Comparison of ENCODE assay signal across 9 mouse cellular contexts in the genomic region with DNA sequence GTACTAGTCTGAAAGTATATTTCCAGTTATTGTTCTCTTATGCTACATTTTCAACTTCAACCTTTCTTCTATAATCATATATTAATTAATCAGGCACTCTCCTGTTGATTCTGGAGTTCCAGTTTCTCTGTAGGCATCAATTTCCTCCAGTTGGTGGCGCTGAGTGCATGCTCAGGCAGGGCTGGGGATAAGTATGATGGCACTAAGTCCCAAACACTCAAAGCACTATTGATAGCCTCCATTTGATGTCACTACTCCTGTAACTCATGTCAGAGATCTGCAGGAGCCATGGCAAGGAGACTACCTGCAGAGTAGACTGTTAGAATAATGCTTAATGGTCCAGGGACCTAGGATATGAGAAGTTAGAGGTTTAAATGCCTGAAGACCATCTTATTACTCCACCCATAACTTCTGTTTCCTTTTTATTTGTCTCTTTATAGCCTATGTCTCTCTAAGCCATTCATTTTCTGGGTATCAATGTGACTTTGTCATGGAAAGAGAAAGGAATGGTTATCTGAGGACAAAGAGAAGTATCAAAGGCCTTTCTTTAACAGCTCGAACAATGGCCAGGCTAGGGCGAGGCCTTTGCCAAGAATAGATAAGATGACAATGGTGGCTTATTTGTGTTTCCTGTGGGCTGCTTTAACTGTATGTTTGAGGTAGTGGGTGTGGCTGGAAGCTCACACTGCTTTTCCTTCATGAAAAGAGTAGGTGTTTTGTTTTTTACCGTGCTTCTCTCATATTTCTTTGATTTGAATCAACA.
DNase-seq lines count a peak whose midpoint lies in the region; ATAC-seq and TF ChIP-seq lines count a peak whose summit lies in the region.
"Had no signal": no experiment of that assay in that cellular context is flagged by ENCODE, and none has a peak within 500 bp of the region (broad histone marks: within the 10 kb centered on the region; RNA-seq: fewer than 3 reads in every experiment).

No protein-coding gene starts in this region.

- TF ChIP-seq RAD21 in MEL (IDR thresholded peaks at IDR 0.05; ENCODE audit: low read depth, low read length): peak; percentile 56

- ATAC-seq in kidney, embryonic 16.5 days (ENCODE audit: low FRiP score, low TSS enrichment): no peak
- ATAC-seq in monocyte, adult 5-6 weeks (replicated peaks; ENCODE audit: insufficient number of reproducible peaks, low FRiP score, low TSS enrichment, poor library complexity, severe bottlenecking): peak; percentile 92
- ATAC-seq in erythroblast, adult 5-6 weeks (replicated peaks; ENCODE audit: low FRiP score, poor library complexity, severe bottlenecking): no peak

- H3K4me2 ChIP-seq in kidney, embryonic 16.5 days (replicated peaks; ENCODE audit: low read depth, low read length): no peak overlapping the region
- H3K4me2 ChIP-seq: heart, embryonic 13.5 days had no signal

- H3K79me2 ChIP-seq in MEL (ENCODE audit: control insufficient read depth, insufficient read depth, low read length, poor library complexity): no peaks in the 10 kb centered on the region

- H3K4me1 ChIP-seq in kidney, embryonic 16.5 days (ENCODE audit: insufficient read depth, low read length): no peaks in the 10 kb centered on the region
- peaks cover 0 to 4% of the 10 kb centered on the region in 2 experiments; a peak in 1 of 4 replicates for H3K4me1 ChIP-seq in MEL (ENCODE audit: control insufficient read depth in 1 of 2, insufficient read depth in 2 of 2, low read length in 2 of 2)
- H3K4me1 ChIP-seq: heart, embryonic 13.5 days had no signal

- 63% methylated on average over 4 of the region's 4 CpGs for WGBS in kidney, embryonic 16.5 days

- H3K36me3 ChIP-seq in kidney, embryonic 16.5 days (ENCODE audit: insufficient read depth, low read length): no peaks in the 10 kb centered on the region
- peaks cover 0 to 2% of the 10 kb centered on the region in 2 experiments; a peak in 1 of 4 replicates for H3K36me3 ChIP-seq in MEL (ENCODE audit: control insufficient read depth in 1 of 2, insufficient read depth in 2 of 2, low read length in 2 of 2)
- H3K36me3 ChIP-seq: heart, embryonic 13.5 days had no signal

- peak; percentile 61 for DNase-seq in kidney, adult 18-20 months
- peak; percentile 70 for DNase-seq in MEL (ENCODE audit: low read depth, low spot score)
- DNase-seq in cerebellum, postnatal 14 days: peak; percentile 11 to 28
- DNase-seq in layer of hippocampus, adult 9-10 months (ENCODE audit: low spot score): peak; percentile 42
- no peak for DNase-seq in yolk sac, embryonic 10.5 days (ENCODE audit: low spot score)

- H3K9me3 ChIP-seq in kidney, embryonic 16.5 days (ENCODE audit: low read length): no peaks in the 10 kb centered on the region
- no peaks in the 10 kb centered on the region for H3K9me3 ChIP-seq in MEL (replicated peaks; ENCODE audit: insufficient read depth, low read length)
- H3K9me3 ChIP-seq: heart, embryonic 13.5 days had no signal

- TF ChIP-seq POLR2A in MEL (IDR thresholded peaks at IDR 0.05; ENCODE audit: control insufficient read depth in 1 of 2, insufficient read depth in 1 of 2, low read depth in 1 of 2, low read length in 2 of 2, poor library complexity in 1 of 2): no peak

- H3K27ac ChIP-seq in kidney, embryonic 16.5 days (ENCODE audit: low read length): no peak overlapping the region
- peak overlapping the region; percentile 43 for H3K27ac ChIP-seq in MEL (ENCODE audit: control insufficient read depth, low read depth, low read length)
- H3K27ac ChIP-seq: heart, embryonic 13.5 days had no signal

- TF ChIP-seq CTCF in MEL (IDR thresholded peaks at IDR 0.05 in 2 of 3, conservative IDR thresholded peaks at IDR 0.05 in 1 of 3; ENCODE audit: control insufficient read depth in 1 of 3, insufficient read depth in 1 of 3, low read depth in 2 of 3, low read length in 3 of 3, poor library complexity in 1 of 3, severe bottlenecking in 1 of 3): peak; percentile 21 to 64 (median 61); a peak in 5 of 6 replicates

- peak; percentile 62 to 74 for TF ChIP-seq EP300 in MEL (IDR thresholded peaks at IDR 0.05; ENCODE audit: low read depth in 1 of 2, low read length in 2 of 2)

- H3K4me3 ChIP-seq in kidney, embryonic 16.5 days (ENCODE audit: low read length): no peak overlapping the region
- peak overlapping the region in 1 of 2 experiments; percentile 45; a peak in 2 of 4 replicates for H3K4me3 ChIP-seq in MEL (ENCODE audit: control insufficient read depth in 1 of 2, insufficient read depth in 1 of 2, low read depth in 2 of 2, low read length in 2 of 2)
- H3K4me3 ChIP-seq: heart, embryonic 13.5 days had no signal

- no peak overlapping the region for H3K9ac ChIP-seq in kidney, embryonic 16.5 days (replicated peaks; ENCODE audit: low read length)
- no peak overlapping the region for H3K9ac ChIP-seq in MEL (ENCODE audit: control insufficient read depth, low read depth, low read length, poor library complexity, severe bottlenecking)
- H3K9ac ChIP-seq: heart, embryonic 13.5 days had no signal

- H3K27me3 ChIP-seq in kidney, embryonic 16.5 days (ENCODE audit: insufficient read depth, low read length): no peaks in the 10 kb centered on the region
- no peaks in the 10 kb centered on the region for H3K27me3 ChIP-seq in MEL (ENCODE audit: control insufficient read depth in 1 of 2, insufficient read depth in 2 of 2, low read length in 2 of 2)
- H3K27me3 ChIP-seq: heart, embryonic 13.5 days had no signal

TF ChIP-seq in MEL, 35 proteins besides CTCF, POLR2A, EP300 and RAD21:
- TF ChIP-seq MAZ (IDR thresholded peaks at IDR 0.05; ENCODE audit: low read depth, low read length): no peak
- peak; percentile 16; the same call in 1 of the 2 replicates for TF ChIP-seq ZC3H11A (IDR thresholded peaks at IDR 0.05; ENCODE audit: low read depth, low read length)
- no peak for TF ChIP-seq BHLHE40 (IDR thresholded peaks at IDR 0.05; ENCODE audit: borderline replicate concordance, low read depth, low read length)
- TF ChIP-seq RCOR1 (IDR thresholded peaks at IDR 0.05; ENCODE audit: low read depth, low read length): no peak; the same call in 1 of the 2 replicates
- no peak for TF ChIP-seq ZMIZ1 (IDR thresholded peaks at IDR 0.05; ENCODE audit: low read depth, low read length)
- 0 out of 2 replicates have a peak, but pooled peaks have one; percentile 23 for TF ChIP-seq SIN3A (IDR thresholded peaks at IDR 0.05; ENCODE audit: low read length)
- TF ChIP-seq SMC3 (IDR thresholded peaks at IDR 0.05; ENCODE audit: low read depth, low read length): peak; percentile 52
- no peak for TF ChIP-seq USF2 (IDR thresholded peaks at IDR 0.05; ENCODE audit: borderline replicate concordance in 1 of 2, insufficient read depth in 1 of 2, low read depth in 1 of 2, low read length in 2 of 2)
- peak; percentile 69 for TF ChIP-seq GATA1 (IDR thresholded peaks at IDR 0.05; ENCODE audit: low read depth, low read length)
- TF ChIP-seq POLR2AphosphoS2 (IDR thresholded peaks at IDR 0.05; ENCODE audit: low read length): no peak
- 0 out of 2 replicates have a peak, but pooled peaks have one; percentile 14 for TF ChIP-seq HCFC1 (IDR thresholded peaks at IDR 0.05; ENCODE audit: low read depth, low read length)
- TF ChIP-seq ETS1 (IDR thresholded peaks at IDR 0.05; ENCODE audit: low read depth, low read length): no peak
- TF ChIP-seq MAX (IDR thresholded peaks at IDR 0.05; ENCODE audit: low read length): no peak
